Mouse (Mus musculus) thymus, adult 2 months (tissue): ENCODE measurements around the gene Cavin1.

Experiments used
- CTCF ChIP-seq: fragments of 200-500 bp; IDR thresholded peaks from 2 replicates; pipeline ENCODE4 v1.5.1; 2012; ENCODE audit warnings: mild to moderate bottlenecking, control low read depth, low read length, moderate library complexity, borderline replicate concordance; ENCODE audit not compliant: control insufficient read depth, poor library complexity, insufficient read depth; ENCODE audit errors: extremely low read depth
- POLR2A ChIP-seq: fragments of 200-500 bp; IDR thresholded peaks from 2 replicates; pipeline ENCODE4 v1.6.1; 2012; ENCODE audit warnings: mild to moderate bottlenecking, low read length, control low read depth, moderate library complexity; ENCODE audit not compliant: control insufficient read depth, poor library complexity, insufficient read depth; ENCODE audit errors: extremely low read depth

DNA sequence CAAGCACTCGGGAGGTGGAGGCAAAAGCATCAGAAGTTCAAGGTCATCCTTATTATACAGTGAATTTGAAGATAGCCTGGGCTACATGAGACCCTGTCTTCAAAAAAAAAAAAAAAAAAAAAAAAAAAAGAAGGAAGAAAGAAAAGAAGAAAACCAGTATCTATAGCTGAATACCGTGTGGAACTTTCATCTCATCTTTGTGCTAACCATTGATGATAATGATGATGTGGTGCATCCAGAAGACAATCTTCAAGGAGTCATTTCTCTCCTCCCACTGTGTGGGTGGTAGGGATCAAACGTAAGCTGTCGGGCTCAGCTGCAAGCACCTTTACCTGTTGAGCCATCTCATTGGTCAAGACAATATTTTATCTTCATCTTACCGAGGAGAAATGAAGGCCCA lies 52.7 kb downstream of the Cavin1 start:
- TF ChIP-seq POLR2A (no peak), CTCF (no peak)
